Mouse (Mus musculus) hindbrain, embryonic 11.5 days (tissue): Measurements from ENCODE around the gene Cib3. TPM values are rescaled to one million over a fixed set of nuclear protein-coding genes. Genes with fewer than 3 reads are reported as not detected.

Experiments used
- ATAC-seq: fragments of 200-750 bp; cut with Nextera tagmentation; 2 replicates; pipeline ENCODE4 v1.8.0; 2017; ENCODE audit warnings: mild to moderate bottlenecking, moderate TSS enrichment, moderate library complexity; ENCODE audit not compliant: low FRiP score
- DNase-seq: peaks from one replicate; pipeline ENCODE4 v3.0.0-alpha.2; 2015; ENCODE audit warnings: low spot score
- H3K27ac ChIP-seq: fragments of 300-500 bp; sonication (generic); 2 replicates; pipeline ENCODE4 v1.5.1; 2014; ENCODE audit warnings: mild to moderate bottlenecking, low read depth, low read length
- H3K27me3 ChIP-seq: fragments of 300-500 bp; sonication (generic); 2 replicates; pipeline ENCODE4 v1.6.1; 2014; ENCODE audit warnings: mild to moderate bottlenecking, low read length, moderate library complexity, mixed read lengths; ENCODE audit not compliant: control insufficient read depth, insufficient read depth
- H3K36me3 ChIP-seq: fragments of 300-500 bp; sonication (generic); 2 replicates; pipeline ENCODE4 v1.6.1; 2014; ENCODE audit warnings: mild to moderate bottlenecking, low read length, moderate library complexity, mixed read lengths; ENCODE audit not compliant: control insufficient read depth, insufficient read depth
- H3K4me1 ChIP-seq: fragments of 300-500 bp; sonication (generic); replicated peaks from 2 replicates; pipeline ENCODE4 v1.6.1; 2014; ENCODE audit warnings: low read length, mixed read lengths; ENCODE audit not compliant: control insufficient read depth, insufficient read depth
- H3K4me2 ChIP-seq: fragments of 300-500 bp; sonication (generic); replicated peaks from 2 replicates; pipeline ENCODE4 v1.6.1; 2014; ENCODE audit warnings: mild to moderate bottlenecking, low read depth, low read length
- H3K4me3 ChIP-seq: fragments of 300-500 bp; sonication (generic); 2 replicates; pipeline ENCODE4 v1.5.1; 2014; ENCODE audit warnings: low read depth, low read length
- H3K9ac ChIP-seq: fragments of 300-500 bp; sonication (generic); 2 replicates; pipeline ENCODE4 v1.6.1; 2014; ENCODE audit warnings: low read depth, low read length
- H3K9me3 ChIP-seq: fragments of 300-500 bp; sonication (generic); 2 replicates; pipeline ENCODE4 v1.6.1; 2016; ENCODE audit warnings: low read length; ENCODE audit not compliant: control insufficient read depth
- WGBS: fragments of 180-500 bp; shearing (Covaris S2); extraction: QIAGEN DNeasy Blood & Tissue Kit; methylation state at CpG from one replicate; pipeline ENCODE4 v1.1.7; 2014; 5-methylcytosine and 5-hydroxymethylcytosine counted together
- polyA plus RNA-seq: library from polyadenylated mRNA; unstranded; fragments of >200 nt; fragmentation: Nextera tagmentation; extraction: Ambion mirVana; gene quantifications from 2 replicates; pipeline ENCODE4 v1.2.1, GENCODE M21; 2014

Cib3 gene
- polyA plus RNA-seq, 1 experiment from 2014 or later = not detected

DNA sequence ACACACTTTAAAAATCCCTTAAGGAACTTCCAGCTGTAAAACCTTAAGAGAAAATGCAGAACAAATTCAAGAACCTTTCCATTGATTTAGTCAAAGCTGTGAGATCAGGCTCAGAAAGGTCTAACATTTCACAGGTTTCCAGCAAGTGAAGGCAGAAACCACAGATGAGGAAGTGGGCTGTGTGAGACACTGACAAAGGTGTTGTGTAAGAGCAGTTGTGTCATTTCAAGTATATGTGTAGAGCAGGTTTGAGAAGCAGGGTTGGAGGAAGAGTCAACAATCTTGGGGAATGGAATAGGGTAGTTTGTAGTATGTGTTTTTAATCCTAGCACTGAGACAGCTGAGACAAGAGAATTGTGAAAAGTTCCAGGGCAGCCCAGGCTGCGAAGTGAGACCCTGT lies 3.2 kb upstream of the Cib3 start:
- Histone ChIP-seq H3K9me3 (no peaks in the 10 kb centered on the region), H3K36me3 (no peaks in the 10 kb centered on the region), H3K4me1 (no peaks in the 10 kb centered on the region), H3K4me2 (no peak overlapping the region), H3K27me3 (no peaks in the 10 kb centered on the region), H3K27ac (no peak overlapping the region), H3K4me3 (no peak overlapping the region), H3K9ac (no peak overlapping the region)
- 53% methylated on average over 1 of the region's 1 CpGs for WGBS
- DNase-seq (no peak), ATAC-seq (no peak)

DNA sequence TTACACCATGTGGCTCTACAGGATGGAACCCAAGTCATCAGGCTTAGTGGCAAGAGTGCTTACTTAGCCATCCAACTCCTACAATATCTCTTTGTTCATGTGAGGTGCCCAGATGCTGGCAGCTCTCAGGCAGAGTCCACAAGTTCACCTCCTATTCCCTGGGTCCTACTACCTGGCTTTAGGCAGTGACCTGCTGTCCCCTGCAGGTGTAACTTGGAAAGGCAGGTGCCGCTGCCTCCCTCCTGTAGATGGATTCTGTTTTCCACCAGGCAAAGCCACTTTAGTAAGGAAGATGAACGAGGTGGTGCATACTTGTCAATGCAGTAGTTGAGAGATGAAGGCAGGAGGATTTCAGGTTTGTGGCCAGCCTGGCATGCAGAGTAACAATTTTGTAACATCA lies 2.4 kb upstream of the Cib3 start:
- no peak overlapping the region for H3K4me2 ChIP-seq
- H3K36me3 ChIP-seq = no peaks in the 10 kb centered on the region
- WGBS = 43% methylated on average over 2 of the region's 2 CpGs
- no peak overlapping the region for H3K9ac ChIP-seq
- H3K27me3 ChIP-seq = no peaks in the 10 kb centered on the region
- H3K4me3 ChIP-seq = no peak overlapping the region
- DNase-seq (no peak), ATAC-seq (no peak)
- H3K9me3 ChIP-seq = no peaks in the 10 kb centered on the region
- H3K27ac ChIP-seq = no peak overlapping the region
- H3K4me1 ChIP-seq = no peaks in the 10 kb centered on the region

- no peak within 1 kb of the TSS for H3K4me2 ChIP-seq
- WGBS = 74% methylated on average over 4 of the region's 4 CpGs
- H3K4me3 ChIP-seq = no peak within 1 kb of the TSS
- H3K27ac ChIP-seq = no peak within 1 kb of the TSS
- no peaks in the 10 kb centered on the region for H3K9me3 ChIP-seq
- no peak for ATAC-seq
- no peaks in the 10 kb centered on the region for H3K4me1 ChIP-seq
- H3K9ac ChIP-seq = no peak within 1 kb of the TSS
- DNase-seq = no peak
- H3K27me3 ChIP-seq = no peaks in the 10 kb centered on the region
- no peaks in the 10 kb centered on the region for H3K36me3 ChIP-seq
These were observed 899 bp upstream of the Cib3 start, which contains the start of gene Gm11034 for GRCm38 (mm10) chr8:72213536-72213935. Gene Gm11034, minus strand, starts transcription at chr8:72213636.

- no peak overlapping the region for H3K9ac ChIP-seq
- ATAC-seq (no peak), DNase-seq (no peak)
- 83% methylated on average over 1 of the region's 1 CpGs for WGBS
- H3K4me2 ChIP-seq = no peak overlapping the region
- H3K36me3 ChIP-seq = no peaks in the 10 kb centered on the region
- no peaks in the 10 kb centered on the region for H3K27me3 ChIP-seq
- H3K27ac ChIP-seq = no peak overlapping the region
- H3K4me1 ChIP-seq = no peaks in the 10 kb centered on the region
- H3K4me3 ChIP-seq = no peak overlapping the region
- H3K9me3 ChIP-seq = no peaks in the 10 kb centered on the region
These were observed 791 bp downstream of the Cib3 start for GRCm38 (mm10) chr8:72211846-72212245.

DNA sequence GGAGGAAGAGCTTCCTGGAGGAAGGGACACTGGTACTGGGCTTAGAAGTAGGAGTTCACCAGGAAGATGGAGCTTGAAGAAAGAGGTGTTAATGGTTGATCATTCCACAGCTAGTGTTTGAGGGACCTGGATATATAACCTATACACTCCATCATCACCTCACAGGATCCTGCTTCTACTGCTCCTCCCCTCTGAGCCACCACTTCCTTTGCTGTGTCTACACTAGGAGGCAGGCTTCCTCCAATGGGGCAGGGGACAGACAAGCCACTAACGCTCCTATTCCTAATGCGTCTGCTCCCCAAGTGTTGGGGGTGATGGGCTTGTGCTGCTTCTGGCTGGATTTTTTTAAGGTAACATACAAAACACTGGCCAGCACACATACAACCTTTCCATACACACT lies 1.9 kb downstream of the Cib3 start:
- Histone ChIP-seq H3K9ac (no peak overlapping the region), H3K4me2 (no peak overlapping the region), H3K27me3 (no peaks in the 10 kb centered on the region), H3K27ac (no peak overlapping the region), H3K4me3 (no peak overlapping the region), H3K36me3 (no peaks in the 10 kb centered on the region), H3K4me1 (no peaks in the 10 kb centered on the region), H3K9me3 (no peaks in the 10 kb centered on the region)
- no peak for ATAC-seq
- 59% methylated on average over 2 of the region's 2 CpGs for WGBS
- no peak for DNase-seq

DNA sequence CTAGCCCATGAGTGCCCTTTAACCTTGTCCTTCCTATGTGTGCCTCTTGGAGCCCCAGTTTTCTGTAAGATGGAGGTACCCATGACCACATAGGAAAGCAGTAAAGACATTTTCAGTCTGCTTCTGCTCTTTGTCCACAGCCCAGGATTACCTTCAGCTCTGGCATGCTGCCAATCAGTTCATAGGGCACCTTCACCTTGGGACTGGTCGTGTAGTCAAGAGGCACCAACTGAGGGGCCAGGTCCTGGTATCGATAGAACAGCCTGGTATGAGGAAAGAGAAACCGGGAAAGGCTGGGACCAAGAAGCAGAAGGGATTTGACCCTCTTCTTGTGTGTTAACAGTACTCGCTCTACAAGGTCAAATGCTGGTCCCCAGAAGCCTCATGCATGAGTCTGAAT lies 2.4 kb downstream of the Cib3 start:
- Histone ChIP-seq H3K4me3 (no peak overlapping the region), H3K9ac (no peak overlapping the region), H3K4me1 (no peaks in the 10 kb centered on the region), H3K36me3 (no peaks in the 10 kb centered on the region), H3K4me2 (no peak overlapping the region), H3K27ac (no peak overlapping the region), H3K27me3 (no peaks in the 10 kb centered on the region), H3K9me3 (no peaks in the 10 kb centered on the region)
- ATAC-seq (no peak), DNase-seq (no peak)
- 75% methylated on average over 4 of the region's 4 CpGs for WGBS

GRCm38 (mm10) chr8:72208582-72208981 lies 4.1 kb downstream of the Cib3 start:
- Histone ChIP-seq H3K4me2 (no peak overlapping the region), H3K27me3 (no peaks in the 10 kb centered on the region), H3K36me3 (no peaks in the 10 kb centered on the region), H3K27ac (no peak overlapping the region), H3K9ac (no peak overlapping the region), H3K4me1 (no peaks in the 10 kb centered on the region), H3K9me3 (no peaks in the 10 kb centered on the region), H3K4me3 (no peak overlapping the region)
- ATAC-seq = no peak
- DNase-seq = no peak
- 82% methylated on average over 1 of the region's 1 CpGs for WGBS

- H3K4me2 ChIP-seq = no peak overlapping the region
- WGBS = 59% methylated on average over 8 of the region's 8 CpGs
- H3K9ac ChIP-seq = no peak overlapping the region
- DNase-seq = no peak
- H3K36me3 ChIP-seq = no peaks in the 10 kb centered on the region
- no peaks in the 10 kb centered on the region for H3K4me1 ChIP-seq
- no peak overlapping the region for H3K27ac ChIP-seq
- H3K4me3 ChIP-seq = no peak overlapping the region
- H3K9me3 ChIP-seq = 0 out of 2 replicates have a peak, but pooled peaks cover under 1% of the 10 kb centered on the region
- ATAC-seq = no peak
- H3K27me3 ChIP-seq = no peaks in the 10 kb centered on the region
These were observed 14.6 kb downstream of the Cib3 start for GRCm38 (mm10) chr8:72197997-72198396.

GRCm38 (mm10) chr8:72192065-72192464 lies 20.6 kb downstream of the Cib3 start:
- no peak overlapping the region for H3K9ac ChIP-seq
- no peak overlapping the region for H3K4me2 ChIP-seq
- no peaks in the 10 kb centered on the region for H3K27me3 ChIP-seq
- DNase-seq (no peak), ATAC-seq (no peak)
- no peaks in the 10 kb centered on the region for H3K36me3 ChIP-seq
- no peaks in the 10 kb centered on the region for H3K9me3 ChIP-seq
- no peak overlapping the region for H3K4me3 ChIP-seq
- H3K4me1 ChIP-seq = no peaks in the 10 kb centered on the region
- no peak overlapping the region for H3K27ac ChIP-seq
